34 mouse cellular contexts compared by ENCODE assay signal in genomic region chr4:32085040-32085439, GRCm38 (mm10).
"Had no signal": no experiment of that assay in that cellular context is flagged by ENCODE, and none has a peak within 500 bp of the region (broad histone marks: within the 10 kb centered on the region; RNA-seq: fewer than 3 reads in every experiment).

No protein-coding gene starts in this region.

- H3K27ac ChIP-seq: heart, embryonic 10.5 days; heart, embryonic 13.5 days; heart, embryonic 15.5 days; hindbrain, embryonic 10.5 days; hindbrain, embryonic 13.5 days; hindbrain, embryonic 14.5 days; hindbrain, embryonic 15.5 days; hindbrain, postnatal 0 days; intestine, embryonic 15.5 days; kidney, embryonic 15.5 days; kidney, postnatal 0 days; layer of hippocampus, adult 2 months had no signal

- H3K36me3 ChIP-seq: heart, embryonic 10.5 days; heart, embryonic 12.5 days; heart, embryonic 13.5 days; heart, embryonic 15.5 days; hindbrain, embryonic 10.5 days; hindbrain, embryonic 12.5 days; hindbrain, embryonic 13.5 days; hindbrain, embryonic 15.5 days; intestine, embryonic 15.5 days; kidney, embryonic 15.5 days had no signal

- H3K27me3 ChIP-seq: heart, embryonic 12.5 days; heart, embryonic 13.5 days; heart, embryonic 15.5 days; hindbrain, embryonic 12.5 days; hindbrain, embryonic 13.5 days; hindbrain, embryonic 15.5 days; intestine, embryonic 15.5 days; kidney, embryonic 15.5 days had no signal

- H3K4me2 ChIP-seq: heart, embryonic 11.5 days; heart, embryonic 12.5 days; heart, embryonic 13.5 days; heart, embryonic 15.5 days; hindbrain, embryonic 12.5 days; hindbrain, embryonic 13.5 days; hindbrain, embryonic 14.5 days; hindbrain, embryonic 15.5 days; intestine, embryonic 15.5 days; kidney, embryonic 15.5 days had no signal

- H3K4me1 ChIP-seq: heart, embryonic 10.5 days; heart, embryonic 12.5 days; heart, embryonic 13.5 days; heart, embryonic 15.5 days; intestine, embryonic 15.5 days; kidney, embryonic 15.5 days had no signal

- DNase-seq: heart, postnatal 10 days; heart, postnatal 14 days; heart, postnatal 36 days; heart, postnatal 4 days; kidney, adult 11 months; kidney, adult 18-20 months; kidney, adult 2 months; kidney, adult 8-10 months; kidney, adult 9 months; kidney, postnatal 10 days; kidney, postnatal 14 days; kidney, postnatal 25 days; kidney, postnatal 36 days; kidney, postnatal 4 days; layer of hippocampus, adult 9-11 months; layer of hippocampus, postnatal 36 days had no signal

- H3K9me3 ChIP-seq: heart, embryonic 10.5 days; heart, embryonic 12.5 days; heart, embryonic 13.5 days; heart, embryonic 15.5 days; hindbrain, embryonic 10.5 days; hindbrain, embryonic 12.5 days; hindbrain, embryonic 13.5 days; hindbrain, embryonic 15.5 days; intestine, embryonic 15.5 days; kidney, embryonic 15.5 days had no signal

- ATAC-seq: hindbrain, postnatal 0 days; inflammation-experienced regulatory T-cells, adult 6 months; intestine, embryonic 15.5 days; intestine, embryonic 16.5 days; intestine, postnatal 0 days had no signal

- H3K4me3 ChIP-seq: heart, embryonic 10.5 days; heart, embryonic 12.5 days; heart, embryonic 13.5 days; heart, embryonic 15.5 days; hindbrain, embryonic 10.5 days; hindbrain, embryonic 12.5 days; hindbrain, embryonic 13.5 days; hindbrain, embryonic 15.5 days; intestine, embryonic 15.5 days; kidney, embryonic 15.5 days; layer of hippocampus, adult 2 months had no signal

- H3K9ac ChIP-seq: heart, embryonic 12.5 days; heart, embryonic 13.5 days; heart, embryonic 15.5 days; hindbrain, embryonic 12.5 days; hindbrain, embryonic 13.5 days; hindbrain, embryonic 14.5 days; hindbrain, embryonic 15.5 days; intestine, embryonic 15.5 days; kidney, embryonic 15.5 days had no signal
